Comparison of ENCODE assay signal across 22 mouse cellular contexts in genomic region chr12:81943331-81944062, GRCm38 (mm10).
A peak's percentile ranks its signal among the peaks of the same experiment; 100 is the strongest.
DNase-seq lines count a peak whose midpoint lies in the region; ATAC-seq and TF ChIP-seq lines count a peak whose summit lies in the region.
"Had no signal": no experiment of that assay in that cellular context is flagged by ENCODE, and none has a peak within 500 bp of the region (broad histone marks: within the 10 kb centered on the region; RNA-seq: fewer than 3 reads in every experiment).

No protein-coding gene starts in this region.

- no peak overlapping the region for H3K27ac ChIP-seq in kidney, embryonic 14.5 days (ENCODE audit: low read depth, low read length)
- H3K27ac ChIP-seq in stomach, embryonic 14.5 days (ENCODE audit: low read length), result peak overlapping the region; percentile 58; the same call in 1 of the 2 replicates
- H3K27ac ChIP-seq in stomach, postnatal 0 days (replicated peaks), result no peak overlapping the region
- H3K27ac ChIP-seq: embryonic facial prominence, embryonic 12.5 days; heart, adult 2 months; heart, embryonic 15.5 days; hindbrain, embryonic 15.5 days; liver, embryonic 13.5 days; midbrain, embryonic 10.5 days had no signal

- no peak for ATAC-seq in kidney, embryonic 14.5 days (ENCODE audit: low FRiP score, low TSS enrichment)
- ATAC-seq in stomach, embryonic 14.5 days (ENCODE audit: insufficient number of reproducible peaks, insufficient read depth, low FRiP score, low read depth), result no peak
- ATAC-seq in stomach, postnatal 0 days (ENCODE audit: low FRiP score, low TSS enrichment), result no peak
- ATAC-seq: forebrain, embryonic 14.5 days; intestine, postnatal 0 days had no signal

- no peaks in the 10 kb centered on the region for H3K9me3 ChIP-seq in kidney, embryonic 14.5 days (ENCODE audit: control insufficient read depth, low read length)
- H3K9me3 ChIP-seq in stomach, embryonic 14.5 days (ENCODE audit: control insufficient read depth, low read depth, low read length), result no peaks in the 10 kb centered on the region
- H3K9me3 ChIP-seq in stomach, postnatal 0 days (ENCODE audit: control insufficient read depth, low read length), result no peaks in the 10 kb centered on the region
- H3K9me3 ChIP-seq: embryonic facial prominence, embryonic 12.5 days; heart, embryonic 15.5 days; hindbrain, embryonic 15.5 days; liver, embryonic 13.5 days; midbrain, embryonic 10.5 days had no signal

- H3K4me2 ChIP-seq in kidney, embryonic 14.5 days (replicated peaks; ENCODE audit: low read depth, low read length), result no peak overlapping the region
- H3K4me2 ChIP-seq in stomach, embryonic 14.5 days (replicated peaks; ENCODE audit: low read depth, low read length), result no peak overlapping the region
- no peak overlapping the region for H3K4me2 ChIP-seq in stomach, postnatal 0 days (replicated peaks; ENCODE audit: low read depth)
- H3K4me2 ChIP-seq: embryonic facial prominence, embryonic 12.5 days; heart, embryonic 15.5 days; hindbrain, embryonic 15.5 days; liver, embryonic 13.5 days had no signal

- peaks cover 2% of the 10 kb centered on the region; the same call in 1 of the 2 replicates for H3K36me3 ChIP-seq in kidney, embryonic 14.5 days (ENCODE audit: control insufficient read depth, insufficient read depth, low read length)
- H3K36me3 ChIP-seq in stomach, embryonic 14.5 days (ENCODE audit: control insufficient read depth, insufficient read depth, low read length), result peaks cover 2% of the 10 kb centered on the region; the same call in 1 of the 2 replicates
- H3K36me3 ChIP-seq in stomach, postnatal 0 days (ENCODE audit: control insufficient read depth, insufficient read depth, low read length), result no peaks in the 10 kb centered on the region
- H3K36me3 ChIP-seq: embryonic facial prominence, embryonic 12.5 days; liver, embryonic 13.5 days had no signal

- H3K4me3 ChIP-seq in kidney, embryonic 14.5 days (ENCODE audit: low read length), result no peak overlapping the region
- no peak overlapping the region for H3K4me3 ChIP-seq in stomach, embryonic 14.5 days (ENCODE audit: low read depth, low read length)
- H3K4me3 ChIP-seq in stomach, postnatal 0 days (ENCODE audit: low read depth, low read length), result no peak overlapping the region
- H3K4me3 ChIP-seq: embryonic facial prominence, embryonic 12.5 days; erythroblast, embryonic 14.5 days; heart, adult 2 months; heart, embryonic 15.5 days; hindbrain, embryonic 15.5 days; liver, embryonic 13.5 days; midbrain, embryonic 10.5 days had no signal

- TF ChIP-seq CTCF in stomach, postnatal 0 days (IDR thresholded peaks at IDR 0.05; ENCODE audit: low read depth), result no peak

- 72% methylated on average over 12 of the region's 12 CpGs for WGBS in kidney, embryonic 14.5 days
- WGBS in stomach, embryonic 14.5 days, result 52% methylated on average over 12 of the region's 12 CpGs
- WGBS in stomach, postnatal 0 days, result 39% methylated on average over 12 of the region's 12 CpGs

- TF ChIP-seq EP300 in stomach, postnatal 0 days (optimal IDR thresholded peaks at IDR 0.05), result no peak

- no peak overlapping the region for H3K9ac ChIP-seq in kidney, embryonic 14.5 days (ENCODE audit: low read depth, low read length)
- H3K9ac ChIP-seq in stomach, embryonic 14.5 days (replicated peaks; ENCODE audit: low read depth, low read length), result no peak overlapping the region
- no peak overlapping the region for H3K9ac ChIP-seq in stomach, postnatal 0 days (ENCODE audit: low read length)
- H3K9ac ChIP-seq: embryonic facial prominence, embryonic 12.5 days; heart, embryonic 15.5 days; hindbrain, embryonic 15.5 days; liver, embryonic 13.5 days had no signal

- DNase-seq in kidney, adult 18-20 months, result peak; percentile 23
- DNase-seq in stomach, postnatal 0 days (ENCODE audit: low spot score), result no peak
- peak; percentile 27 for DNase-seq in kidney, postnatal 14 days
- no peak for DNase-seq in cerebellum, postnatal 4 days (ENCODE audit: low spot score in 2 of 2)
- no peak for DNase-seq in urinary bladder, postnatal 14 days (ENCODE audit: low spot score)
- DNase-seq: adrenal gland, adult 8-10 months; cerebellum, adult 9-10 months; gastrocnemius, postnatal 14 days; heart, adult 2 months; heart, postnatal 4 days; liver, embryonic 13.5 days; lung, postnatal 14 days; thymus, postnatal 14 days had no signal

- H3K27me3 ChIP-seq in kidney, embryonic 14.5 days (ENCODE audit: control insufficient read depth, insufficient read depth, low read length), result no peaks in the 10 kb centered on the region
- no peaks in the 10 kb centered on the region for H3K27me3 ChIP-seq in stomach, embryonic 14.5 days (ENCODE audit: control insufficient read depth, insufficient read depth, low read length)
- H3K27me3 ChIP-seq in stomach, postnatal 0 days (ENCODE audit: control insufficient read depth, insufficient read depth, low read length), result no peaks in the 10 kb centered on the region
- H3K27me3 ChIP-seq: embryonic facial prominence, embryonic 12.5 days; heart, embryonic 15.5 days; hindbrain, embryonic 15.5 days; liver, embryonic 13.5 days had no signal

- peaks cover 8% of the 10 kb centered on the region; the same call in 1 of the 2 replicates for H3K4me1 ChIP-seq in kidney, embryonic 14.5 days (ENCODE audit: control insufficient read depth, insufficient read depth, low read length)
- peaks cover 14% of the 10 kb centered on the region for H3K4me1 ChIP-seq in stomach, embryonic 14.5 days (ENCODE audit: control insufficient read depth, insufficient read depth, low read length)
- H3K4me1 ChIP-seq in stomach, postnatal 0 days (replicated peaks; ENCODE audit: control insufficient read depth, insufficient read depth), result peaks cover 2% of the 10 kb centered on the region; the same call in 1 of the 2 replicates
- H3K4me1 ChIP-seq: hindbrain, embryonic 15.5 days; liver, embryonic 13.5 days; midbrain, embryonic 10.5 days had no signal

Comparison
In these comparisons a context has a peak if more than half of its experiments do, and no peak if none do; other contexts are left out.
1. DNase-seq: peak in kidney, adult 18-20 months (single experiment) and kidney, postnatal 14 days (single experiment); none in stomach, postnatal 0 days (single experiment), cerebellum, postnatal 4 days (0 of 2) and urinary bladder, postnatal 14 days (single experiment).